Mouse (Mus musculus) brain, embryonic 14.5 days (tissue): ENCODE results near the gene Gsg1l2.

Experiments used
- CTCF ChIP-seq: fragments of 200-500 bp; IDR thresholded peaks from 2 replicates; pipeline ENCODE4 v1.5.1; 2012; ENCODE audit warnings: inconsistent platforms, mild to moderate bottlenecking, moderate library complexity, borderline replicate concordance; ENCODE audit not compliant: insufficient read depth, insufficient read length; ENCODE audit errors: extremely low read depth
- POLR2A ChIP-seq: fragments of 200-500 bp; IDR thresholded peaks from 2 replicates; pipeline ENCODE4 v1.6.1; 2012; ENCODE audit warnings: mild to moderate bottlenecking, inconsistent platforms, borderline replicate concordance; ENCODE audit not compliant: poor library complexity, insufficient read depth, insufficient read length, severe bottlenecking; ENCODE audit errors: extremely low read depth

- peak; percentile 8; the same call in 1 of the 2 replicates for TF ChIP-seq CTCF
- no peak for TF ChIP-seq POLR2A
These were observed 32.8 kb upstream of the Gsg1l2 start for GRCm38 (mm10) chr11:67741569-67741968.
